Comparison of ENCODE assay signal across 29 mouse cellular contexts in genomic region chr11:6308181-6308580, GRCm38 (mm10). TPM values are rescaled to one million over a fixed set of nuclear protein-coding genes. Genes with fewer than 3 reads are reported as not detected.
DNase-seq lines count a peak whose midpoint lies in the region; ATAC-seq and TF ChIP-seq lines count a peak whose summit lies in the region.
"Had no signal": no experiment of that assay in that cellular context is flagged by ENCODE, and none has a peak within 500 bp of the region (broad histone marks: within the 10 kb centered on the region; RNA-seq: fewer than 3 reads in every experiment).

No protein-coding gene starts in this region.

- no peaks in the 10 kb centered on the region for H3K27me3 ChIP-seq in intestine, postnatal 0 days (replicated peaks; ENCODE audit: control insufficient read depth, insufficient read depth, low read length)
- no peaks in the 10 kb centered on the region for H3K27me3 ChIP-seq in stomach, postnatal 0 days (ENCODE audit: control insufficient read depth, insufficient read depth, low read length)
- H3K27me3 ChIP-seq: CH12.LX; forebrain, embryonic 12.5 days; liver, embryonic 15.5 days; lung, embryonic 15.5 days; midbrain, embryonic 15.5 days; neural tube, embryonic 12.5 days; stomach, embryonic 15.5 days had no signal

- H3K36me3 ChIP-seq in intestine, postnatal 0 days (ENCODE audit: control insufficient read depth, insufficient read depth) = peaks cover 13% of the 10 kb centered on the region
- H3K36me3 ChIP-seq in stomach, postnatal 0 days (ENCODE audit: control insufficient read depth, insufficient read depth, low read length) = 0 out of 2 replicates have a peak, but pooled peaks cover 5% of the 10 kb centered on the region
- H3K36me3 ChIP-seq: midbrain, embryonic 15.5 days had no signal

- no peak for TF ChIP-seq CTCF in intestine, postnatal 0 days (IDR thresholded peaks at IDR 0.05; ENCODE audit: low read depth)
- no peak for TF ChIP-seq CTCF in stomach, postnatal 0 days (IDR thresholded peaks at IDR 0.05; ENCODE audit: low read depth)

- WGBS in intestine, postnatal 0 days = 44% methylated on average over 4 of the region's 4 CpGs
- 77% methylated on average over 4 of the region's 4 CpGs for WGBS in stomach, postnatal 0 days

- peak; percentile 42 to 71 for DNase-seq in kidney, adult 8-10 months
- no peak for DNase-seq in kidney, postnatal 4 days
- peak; percentile 41 to 68 for DNase-seq in kidney, postnatal 25 days
- DNase-seq in stomach, postnatal 0 days (ENCODE audit: low spot score) = peak; percentile 39
- DNase-seq in layer of hippocampus, postnatal 25 days (ENCODE audit: extremely low spot score in 1 of 2, low spot score in 1 of 2) = no peak
- DNase-seq: adrenal gland, adult 2 months; adrenal gland, postnatal 36 days; cerebellum, adult 18-20 months; cerebellum, postnatal 10 days; forebrain, postnatal 0 days; gastrocnemius, postnatal 10 days; heart, postnatal 14 days; layer of hippocampus, adult 9-11 months; liver; thymus, postnatal 36 days had no signal

- H3K4me1 ChIP-seq in intestine, postnatal 0 days (replicated peaks; ENCODE audit: control insufficient read depth, insufficient read depth, low read length) = peaks cover 12% of the 10 kb centered on the region
- no peaks in the 10 kb centered on the region for H3K4me1 ChIP-seq in stomach, postnatal 0 days (replicated peaks; ENCODE audit: control insufficient read depth, insufficient read depth)
- H3K4me1 ChIP-seq: forebrain, embryonic 12.5 days; hindbrain, embryonic 10.5 days; lung, embryonic 15.5 days; midbrain, embryonic 10.5 days; midbrain, embryonic 15.5 days; neural tube, embryonic 12.5 days; stomach, embryonic 15.5 days had no signal

- no peak for TF ChIP-seq EP300 in stomach, postnatal 0 days (optimal IDR thresholded peaks at IDR 0.05)

- H3K9me3 ChIP-seq in intestine, postnatal 0 days (ENCODE audit: control insufficient read depth) = no peaks in the 10 kb centered on the region
- H3K9me3 ChIP-seq in stomach, postnatal 0 days (ENCODE audit: control insufficient read depth, low read length) = no peaks in the 10 kb centered on the region
- H3K9me3 ChIP-seq: forebrain, embryonic 12.5 days; hindbrain, embryonic 10.5 days; liver, embryonic 15.5 days; lung, embryonic 15.5 days; midbrain, embryonic 10.5 days; midbrain, embryonic 15.5 days; neural tube, embryonic 12.5 days; stomach, embryonic 15.5 days had no signal

- H3K27ac ChIP-seq in intestine, postnatal 0 days (ENCODE audit: low read depth, low read length) = peak overlapping the region; percentile 65
- H3K27ac ChIP-seq in stomach, postnatal 0 days (replicated peaks) = 0 out of 2 replicates have a peak overlapping the region, but pooled peaks have one; percentile 8
- H3K27ac ChIP-seq: forebrain, embryonic 12.5 days; hindbrain, embryonic 10.5 days; liver, embryonic 15.5 days; lung, embryonic 15.5 days; midbrain, embryonic 10.5 days; midbrain, embryonic 15.5 days; neural tube, embryonic 12.5 days; stomach, embryonic 15.5 days had no signal

- ATAC-seq in intestine, postnatal 0 days = peak; percentile 84
- 0 out of 2 replicates have a peak, but pooled peaks have one; percentile 66 for ATAC-seq in stomach, postnatal 0 days (ENCODE audit: low FRiP score, low TSS enrichment)
- ATAC-seq in erythroid progenitor cell, adult 5-6 weeks (replicated peaks; ENCODE audit: low FRiP score, poor library complexity, severe bottlenecking) = no peak
- ATAC-seq: activated CD4-positive, CD25-positive, alpha-beta regulatory T cell, adult 4 months; forebrain, postnatal 0 days; hindbrain, embryonic 16.5 days; midbrain, embryonic 15.5 days had no signal

- no peak overlapping the region for H3K4me2 ChIP-seq in intestine, postnatal 0 days (replicated peaks; ENCODE audit: low read depth)
- no peak overlapping the region for H3K4me2 ChIP-seq in stomach, postnatal 0 days (replicated peaks; ENCODE audit: low read depth)
- H3K4me2 ChIP-seq: forebrain, embryonic 12.5 days; liver, embryonic 15.5 days; lung, embryonic 15.5 days; midbrain, embryonic 15.5 days; neural tube, embryonic 12.5 days; stomach, embryonic 15.5 days had no signal

- H3K4me3 ChIP-seq in intestine, postnatal 0 days (ENCODE audit: low read depth, low read length) = no peak overlapping the region
- H3K4me3 ChIP-seq in stomach, postnatal 0 days (ENCODE audit: low read depth, low read length) = no peak overlapping the region
- H3K4me3 ChIP-seq: erythroblast, embryonic 14.5 days; forebrain, embryonic 12.5 days; hindbrain, embryonic 10.5 days; liver, embryonic 15.5 days; lung, embryonic 15.5 days; midbrain, embryonic 10.5 days; midbrain, embryonic 15.5 days; neural tube, embryonic 12.5 days; stomach, embryonic 15.5 days had no signal

- no peak overlapping the region for H3K9ac ChIP-seq in intestine, postnatal 0 days (ENCODE audit: low read depth, low read length)
- H3K9ac ChIP-seq in stomach, postnatal 0 days (ENCODE audit: low read length) = no peak overlapping the region
- H3K9ac ChIP-seq: forebrain, embryonic 12.5 days; forebrain, postnatal 0 days; liver, embryonic 15.5 days; lung, embryonic 15.5 days; midbrain, embryonic 15.5 days; neural tube, embryonic 12.5 days; stomach, embryonic 15.5 days had no signal

RNA-seq across cellular contexts. Expression of gene Ogdh, which starts 16.7 kb away (rescaled TPM):
- polyA plus RNA-seq in intestine, postnatal 0 days (2015; fragmentation: Nextera tagmentation; extraction: Ambion mirVana) = 141 and 148 TPM in 2 replicates
- polyA plus RNA-seq in stomach, postnatal 0 days (2015; fragmentation: Nextera tagmentation; extraction: Ambion mirVana) = 82.3 and 99.8 TPM in 2 replicates
- 112 and 117 TPM in 2 replicates for total RNA-seq in erythroid progenitor cell, adult 5-6 weeks (2015; ENCODE audit: low replicate concordance)
- 81.0 and 99.9 TPM in 2 replicates for total RNA-seq in erythroid progenitor cell, adult 5-6 weeks (2017; ENCODE audit: low replicate concordance)
- total RNA-seq in layer of hippocampus, postnatal 25 days (2021) = 100 to 1,000 TPM; 229 to 239 TPM

RNA-seq across cellular contexts. Expression of gene Tmed4, which starts 33.5 kb away (rescaled TPM):
- polyA plus RNA-seq in intestine, postnatal 0 days (2015; fragmentation: Nextera tagmentation; extraction: Ambion mirVana) = 198 and 203 TPM in 2 replicates
- polyA plus RNA-seq in stomach, postnatal 0 days (2015; fragmentation: Nextera tagmentation; extraction: Ambion mirVana) = 99.1 and 99.8 TPM in 2 replicates
- 13.4 and 13.7 TPM in 2 replicates for total RNA-seq in erythroid progenitor cell, adult 5-6 weeks (2015; ENCODE audit: low replicate concordance)
- total RNA-seq in erythroid progenitor cell, adult 5-6 weeks (2017; ENCODE audit: low replicate concordance) = 5.1 and 12.1 TPM in 2 replicates
- 100 to 1,000 TPM; 102 TPM for total RNA-seq in layer of hippocampus, postnatal 25 days (2021)

RNA-seq across cellular contexts. Expression of gene Ddx56, which starts 40.6 kb away (rescaled TPM):
- 36.3 and 39.7 TPM in 2 replicates for polyA plus RNA-seq in intestine, postnatal 0 days (2015; fragmentation: Nextera tagmentation; extraction: Ambion mirVana)
- 50.3 and 54.7 TPM in 2 replicates for polyA plus RNA-seq in stomach, postnatal 0 days (2015; fragmentation: Nextera tagmentation; extraction: Ambion mirVana)
- total RNA-seq in erythroid progenitor cell, adult 5-6 weeks (2015; ENCODE audit: low replicate concordance) = 8.4 and 11.2 TPM in 2 replicates
- 3.2 and 6.4 TPM in 2 replicates for total RNA-seq in erythroid progenitor cell, adult 5-6 weeks (2017; ENCODE audit: low replicate concordance)
- 10 to 100 TPM; 41.4 to 43.1 TPM for total RNA-seq in layer of hippocampus, postnatal 25 days (2021)

Comparison
In these comparisons a context has a peak if more than half of its experiments do, and no peak if none do; other contexts are left out.
1. DNase-seq: peak in kidney, adult 8-10 months (2 of 2), kidney, postnatal 25 days (2 of 2) and stomach, postnatal 0 days (single experiment); none in kidney, postnatal 4 days (0 of 2) and layer of hippocampus, postnatal 25 days (0 of 2).
2. RNA of gene Tmed4, which starts 33.5 kb away (total RNA-seq): 102 TPM in layer of hippocampus, postnatal 25 days; 5.1 to 13.7 TPM in erythroid progenitor cell, adult 5-6 weeks; every median in the first group is over 4 times any median in the second.